Mouse (Mus musculus) stomach, embryonic 15.5 days (tissue): Measurements from ENCODE around the gene Fkbp14. TPM values are rescaled to one million over a fixed set of nuclear protein-coding genes. Genes with fewer than 3 reads are reported as not detected.
A peak's percentile ranks its signal among the peaks of the same experiment; 100 is the strongest.

Experiments
- ATAC-seq: fragments of 200-750 bp; cut with Nextera tagmentation; 2 replicates; pipeline ENCODE4 v1.8.0; 2017; ENCODE audit warnings: low read depth, moderate number of reproducible peaks, moderate TSS enrichment; ENCODE audit not compliant: insufficient read depth, low FRiP score
- H3K27ac ChIP-seq: fragments of 300-500 bp; sonication (generic); 2 replicates; pipeline ENCODE4 v1.5.1; 2015; ENCODE audit warnings: mild to moderate bottlenecking, inconsistent platforms
- H3K27me3 ChIP-seq: fragments of 300-500 bp; sonication (generic); replicated peaks from 2 replicates; pipeline ENCODE4 v1.6.1; 2015; ENCODE audit warnings: inconsistent platforms
- H3K36me3 ChIP-seq: fragments of 300-500 bp; sonication (generic); 2 replicates; pipeline ENCODE4 v1.6.1; 2015; ENCODE audit warnings: inconsistent platforms
- H3K4me1 ChIP-seq: fragments of 300-500 bp; sonication (generic); 2 replicates; pipeline ENCODE4 v1.6.1; 2015; ENCODE audit warnings: inconsistent platforms
- H3K4me2 ChIP-seq: fragments of 300-500 bp; sonication (generic); 2 replicates; pipeline ENCODE4 v1.6.1; 2015; ENCODE audit warnings: mild to moderate bottlenecking, inconsistent platforms
- H3K4me3 ChIP-seq: fragments of 300-500 bp; sonication (generic); replicated peaks from 2 replicates; pipeline ENCODE4 v1.5.1; 2015; ENCODE audit warnings: inconsistent platforms
- H3K9ac ChIP-seq: fragments of 300-500 bp; sonication (generic); 2 replicates; pipeline ENCODE4 v1.6.1; 2015; ENCODE audit warnings: inconsistent platforms
- H3K9me3 ChIP-seq: fragments of 300-500 bp; sonication (generic); 2 replicates; pipeline ENCODE4 v1.6.1; 2016; ENCODE audit warnings: inconsistent platforms
- WGBS: fragments of 180-500 bp; shearing (Covaris S2); methylation state at CpG from one replicate; pipeline ENCODE4 v1.1.7; 2015; 5-methylcytosine and 5-hydroxymethylcytosine counted together
- polyA plus RNA-seq: library from polyadenylated mRNA; unstranded; fragments of >200 nt; fragmentation: Nextera tagmentation; extraction: Ambion mirVana; gene quantifications from 2 replicates; pipeline ENCODE4 v1.2.1, GENCODE M21; 2015

Gene Fkbp14
- 28.0 and 28.8 TPM in 2 replicates for polyA plus RNA-seq

GRCm38 (mm10) chr6:54597208-54597607 is at the start of gene Fkbp14:
Fkbp14 (minus strand) TSS chr6:54597308.
- Histone ChIP-seq H3K27ac (no peak within 1 kb of the TSS), H3K9ac (no peak within 1 kb of the TSS), H3K9me3 (no peaks in the 10 kb centered on the region), H3K4me3 (peak within 1 kb of the TSS; percentile 65; the same call in 1 of the 2 replicates), H3K4me2 (peak within 1 kb of the TSS; percentile 80), H3K4me1 (0 out of 2 replicates have a peak, but pooled peaks cover 2% of the 10 kb centered on the region), H3K36me3 (no peaks in the 10 kb centered on the region), H3K27me3 (no peaks in the 10 kb centered on the region)
- no peak for ATAC-seq
- WGBS = 83% methylated on average over 4 of the region's 4 CpGs

- Histone ChIP-seq H3K4me3 (no peak overlapping the region), H3K27ac (no peak overlapping the region), H3K4me2 (no peak overlapping the region), H3K36me3 (0 out of 2 replicates have a peak, but pooled peaks cover 2% of the 10 kb centered on the region), H3K9ac (no peak overlapping the region), H3K9me3 (no peaks in the 10 kb centered on the region), H3K4me1 (no peaks in the 10 kb centered on the region), H3K27me3 (no peaks in the 10 kb centered on the region)
- no peak for ATAC-seq
- whole genome bisulfite sequencing = 75% methylated on average over 4 of the region's 4 CpGs
Measured at GRCm38 (mm10) chr6:54643181-54643580, 46.1 kb upstream of the Fkbp14 start.

- Histone ChIP-seq H3K9ac (no peak overlapping the region), H3K4me2 (no peak overlapping the region), H3K4me1 (no peaks in the 10 kb centered on the region), H3K9me3 (no peaks in the 10 kb centered on the region), H3K27me3 (no peaks in the 10 kb centered on the region), H3K36me3 (0 out of 2 replicates have a peak, but pooled peaks cover 2% of the 10 kb centered on the region), H3K4me3 (no peak overlapping the region), H3K27ac (no peak overlapping the region)
- WGBS = 76% methylated on average over 2 of the region's 2 CpGs
- ATAC-seq = no peak
Measured at GRCm38 (mm10) chr6:54641953-54642352, 44.8 kb upstream of the Fkbp14 start.

- H3K9me3 ChIP-seq = no peaks in the 10 kb centered on the region
- no peak for ATAC-seq
- H3K27me3 ChIP-seq = no peaks in the 10 kb centered on the region
- H3K27ac ChIP-seq = no peak overlapping the region
- 0 out of 2 replicates have a peak, but pooled peaks cover 2% of the 10 kb centered on the region for H3K36me3 ChIP-seq
- H3K9ac ChIP-seq = no peak overlapping the region
- no peak overlapping the region for H3K4me2 ChIP-seq
- 89% methylated on average over 3 of the region's 3 CpGs for WGBS
- no peak overlapping the region for H3K4me3 ChIP-seq
- no peaks in the 10 kb centered on the region for H3K4me1 ChIP-seq
Measured at GRCm38 (mm10) chr6:54639877-54640276, 42.8 kb upstream of the Fkbp14 start.

GRCm38 (mm10) chr6:54631462-54631861 is 34.4 kb upstream of the Fkbp14 start:
- no peak overlapping the region for H3K4me3 ChIP-seq
- H3K4me2 ChIP-seq = no peak overlapping the region
- no peaks in the 10 kb centered on the region for H3K36me3 ChIP-seq
- H3K4me1 ChIP-seq = no peaks in the 10 kb centered on the region
- no peaks in the 10 kb centered on the region for H3K27me3 ChIP-seq
- 47% methylated on average over 3 of the region's 3 CpGs for WGBS
- no peak for ATAC-seq
- H3K27ac ChIP-seq = no peak overlapping the region
- no peaks in the 10 kb centered on the region for H3K9me3 ChIP-seq
- no peak overlapping the region for H3K9ac ChIP-seq

GRCm38 (mm10) chr6:54629734-54630133 is 32.6 kb upstream of the Fkbp14 start:
- no peaks in the 10 kb centered on the region for H3K4me1 ChIP-seq
- no peak for ATAC-seq
- no peaks in the 10 kb centered on the region for H3K36me3 ChIP-seq
- WGBS = 30% methylated on average over 7 of the region's 7 CpGs
- no peak overlapping the region for H3K9ac ChIP-seq
- H3K27ac ChIP-seq = no peak overlapping the region
- H3K27me3 ChIP-seq = no peaks in the 10 kb centered on the region
- H3K4me2 ChIP-seq = no peak overlapping the region
- no peaks in the 10 kb centered on the region for H3K9me3 ChIP-seq
- H3K4me3 ChIP-seq = no peak overlapping the region

- no peaks in the 10 kb centered on the region for H3K36me3 ChIP-seq
- WGBS = 88% methylated on average over 3 of the region's 3 CpGs
- no peak for ATAC-seq
- no peaks in the 10 kb centered on the region for H3K9me3 ChIP-seq
- H3K4me2 ChIP-seq = no peak overlapping the region
- H3K9ac ChIP-seq = no peak overlapping the region
- no peaks in the 10 kb centered on the region for H3K27me3 ChIP-seq
- no peak overlapping the region for H3K4me3 ChIP-seq
- H3K4me1 ChIP-seq = no peaks in the 10 kb centered on the region
- H3K27ac ChIP-seq = no peak overlapping the region
Measured at GRCm38 (mm10) chr6:54628381-54628780, 31.3 kb upstream of the Fkbp14 start.

GRCm38 (mm10) chr6:54620357-54620756 is 23.2 kb upstream of the Fkbp14 start:
- 64% methylated on average over 4 of the region's 4 CpGs for WGBS
- no peak overlapping the region for H3K27ac ChIP-seq

GRCm38 (mm10) chr6:54619530-54619929 is 22.4 kb upstream of the Fkbp14 start:
- WGBS = 83% methylated on average over 7 of the region's 7 CpGs
- no peak overlapping the region for H3K9ac ChIP-seq
- no peak overlapping the region for H3K4me3 ChIP-seq
- no peaks in the 10 kb centered on the region for H3K27me3 ChIP-seq
- ATAC-seq = no peak
- no peak overlapping the region for H3K27ac ChIP-seq
- no peaks in the 10 kb centered on the region for H3K36me3 ChIP-seq
- no peaks in the 10 kb centered on the region for H3K4me1 ChIP-seq
- H3K4me2 ChIP-seq = no peak overlapping the region
- no peaks in the 10 kb centered on the region for H3K9me3 ChIP-seq

More at GRCm38 (mm10) chr6:54620357-54620756, 23.2 kb upstream of the Fkbp14 start:
- H3K36me3 ChIP-seq = no peaks in the 10 kb centered on the region
- H3K9me3 ChIP-seq = no peaks in the 10 kb centered on the region
- ATAC-seq = no peak
- no peaks in the 10 kb centered on the region for H3K27me3 ChIP-seq
- H3K4me2 ChIP-seq = no peak overlapping the region
- H3K9ac ChIP-seq = no peak overlapping the region
- H3K4me3 ChIP-seq = no peak overlapping the region
- H3K4me1 ChIP-seq = no peaks in the 10 kb centered on the region

GRCm38 (mm10) chr6:54617363-54617762 is 20.3 kb upstream of the Fkbp14 start:
- no peak overlapping the region for H3K4me2 ChIP-seq
- 53% methylated on average over 3 of the region's 3 CpGs for WGBS
- H3K27ac ChIP-seq = no peak overlapping the region
- no peak overlapping the region for H3K4me3 ChIP-seq
- H3K9ac ChIP-seq = no peak overlapping the region
- H3K27me3 ChIP-seq = no peaks in the 10 kb centered on the region
- no peak for ATAC-seq
- no peaks in the 10 kb centered on the region for H3K9me3 ChIP-seq
- H3K4me1 ChIP-seq = no peaks in the 10 kb centered on the region
- no peaks in the 10 kb centered on the region for H3K36me3 ChIP-seq

GRCm38 (mm10) chr6:54606241-54606640 is 9.1 kb upstream of the Fkbp14 start:
- Histone ChIP-seq H3K27me3 (no peaks in the 10 kb centered on the region), H3K4me1 (no peaks in the 10 kb centered on the region), H3K4me3 (no peak overlapping the region), H3K9me3 (no peaks in the 10 kb centered on the region), H3K36me3 (no peaks in the 10 kb centered on the region), H3K9ac (no peak overlapping the region), H3K27ac (no peak overlapping the region), H3K4me2 (no peak overlapping the region)
- WGBS = 58% methylated on average over 4 of the region's 4 CpGs
- no peak for ATAC-seq

- Histone ChIP-seq H3K9me3 (no peaks in the 10 kb centered on the region), H3K4me3 (no peak overlapping the region), H3K4me2 (no peak overlapping the region), H3K4me1 (no peaks in the 10 kb centered on the region), H3K27ac (no peak overlapping the region), H3K9ac (no peak overlapping the region), H3K36me3 (no peaks in the 10 kb centered on the region), H3K27me3 (no peaks in the 10 kb centered on the region)
- no peak for ATAC-seq
- 98% methylated on average over 1 of the region's 1 CpGs for whole genome bisulfite sequencing
Measured at GRCm38 (mm10) chr6:54604001-54604715, 7.0 kb upstream of the Fkbp14 start.
